Mouse (Mus musculus): ENCODE data around the gene 4930562C15Rik. TPM values are rescaled to one million over a fixed set of nuclear protein-coding genes. Genes with fewer than 3 reads are reported as not detected.

The 4930562C15Rik gene
- total RNA-seq, 1 experiment from 2014 or later, result not detected

DNA sequence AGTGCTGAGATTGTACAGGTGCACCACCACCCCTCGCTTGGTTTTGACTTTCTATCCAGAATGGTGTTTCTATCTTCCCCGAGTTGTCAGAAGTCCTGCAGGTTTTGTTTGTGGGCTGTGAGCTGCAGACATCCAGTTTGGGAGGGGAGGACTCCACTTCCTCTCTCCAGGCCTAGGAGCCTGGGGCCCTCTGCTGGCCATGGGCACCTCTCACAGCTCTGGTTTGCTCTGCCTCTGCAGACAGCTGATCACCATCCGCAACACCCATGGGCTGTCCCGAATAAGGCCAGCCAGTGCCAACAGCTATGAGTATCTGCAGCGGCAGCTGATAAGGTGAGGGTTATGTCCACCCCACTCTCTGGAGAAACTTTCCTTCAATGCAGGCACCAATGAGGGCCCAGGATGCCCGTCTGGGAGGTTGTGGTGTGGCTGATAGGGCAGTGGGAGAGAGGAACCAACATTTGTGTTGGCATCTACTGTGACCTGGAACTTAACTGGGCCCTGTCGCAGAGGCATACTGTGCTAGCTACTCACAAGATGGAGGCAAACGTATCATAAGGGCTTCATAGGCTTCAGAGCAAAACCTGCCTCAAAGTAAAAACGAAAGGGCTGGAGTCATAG lies 27.8 kb downstream of the 4930562C15Rik start:
- DNase-seq, result peak; percentile 70

- DNase-seq, result no peak
These were observed 28.5 kb downstream of the 4930562C15Rik start for GRCm38 (mm10) chr16:4863742-4864141.

DNA sequence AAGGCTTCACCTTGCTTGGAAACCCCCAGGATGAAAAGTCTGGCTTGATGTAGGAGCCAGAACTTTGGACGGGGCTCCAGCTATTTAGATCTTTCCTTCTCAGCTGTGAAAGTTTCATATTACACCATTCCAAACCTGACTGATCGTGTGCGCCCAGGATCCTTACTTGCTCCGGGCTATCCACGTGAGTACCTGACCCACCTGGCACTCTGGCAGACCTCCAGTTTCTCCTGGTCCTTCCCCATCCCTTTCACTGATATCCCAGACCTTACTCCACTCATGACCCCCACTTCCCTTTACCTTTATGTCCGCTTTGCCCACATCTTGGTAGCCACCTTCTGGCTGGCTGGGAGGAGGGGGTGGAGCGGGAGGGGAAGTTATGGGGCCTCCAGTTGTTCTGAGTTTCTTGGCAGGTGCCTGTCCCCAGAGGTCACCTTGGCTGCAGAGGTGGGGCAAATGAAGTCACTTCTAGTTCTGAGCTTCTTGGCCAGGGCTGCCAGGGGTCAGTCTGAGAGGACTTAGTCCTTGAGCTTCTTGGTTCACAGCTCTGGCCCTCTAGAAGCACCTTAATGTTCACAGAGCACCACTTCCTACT lies 31.0 kb downstream of the 4930562C15Rik start:
- DNase-seq, result no peak

- DNase-seq, result no peak
These were observed 35.3 kb downstream of the 4930562C15Rik start for GRCm38 (mm10) chr16:4870490-4870889.

- DNase-seq, result no peak
These were observed 36.7 kb downstream of the 4930562C15Rik start for GRCm38 (mm10) chr16:4871926-4872325.

DNA sequence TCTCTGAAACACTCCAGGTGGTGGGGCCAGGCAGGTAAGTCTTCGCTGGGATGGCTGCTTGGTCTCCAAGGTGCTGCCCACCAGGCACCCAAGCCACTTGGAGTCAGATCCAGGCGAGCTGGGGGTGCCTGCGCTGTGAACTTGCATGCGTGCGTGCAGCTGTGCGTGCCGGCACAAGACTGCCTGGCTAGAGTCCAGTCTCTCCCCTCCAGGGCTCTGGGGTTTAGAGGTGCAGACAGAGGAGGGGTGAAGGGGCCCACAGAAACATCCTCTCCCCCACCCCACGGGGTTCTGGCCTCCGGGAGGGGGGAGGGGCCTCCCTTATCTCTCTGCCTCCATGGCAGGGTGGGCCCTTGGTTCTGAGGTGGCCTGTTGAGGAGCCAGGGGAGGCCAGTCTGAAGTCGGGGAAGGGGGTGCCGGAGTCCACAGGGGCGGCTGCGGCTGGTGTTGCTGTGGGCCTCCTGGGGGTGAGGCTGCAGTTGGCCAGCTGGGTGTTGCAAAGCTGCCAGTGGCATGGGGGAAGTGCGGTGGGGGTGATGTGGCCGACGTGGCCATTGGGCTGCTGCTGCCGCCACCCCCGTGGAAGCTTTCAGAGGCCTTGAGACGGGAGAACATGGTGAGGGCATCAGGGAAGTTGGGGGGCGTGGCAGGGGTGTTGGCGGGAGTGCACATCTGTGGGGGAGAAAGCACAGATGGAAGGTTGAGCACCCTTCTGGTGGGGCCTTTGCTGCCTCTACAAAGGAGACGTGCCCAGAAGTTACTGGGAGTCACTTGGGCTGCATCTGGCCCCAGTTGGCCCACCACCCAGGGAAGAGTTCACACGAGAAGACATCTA lies 40.2 kb downstream of the 4930562C15Rik start:
- no peak for DNase-seq

GRCm38 (mm10) chr16:4876033-4876680 lies 40.9 kb downstream of the 4930562C15Rik start:
- DNase-seq, result peak; percentile 73

GRCm38 (mm10) chr16:4877195-4877594 lies 42.0 kb downstream of the 4930562C15Rik start:
- no peak for DNase-seq

DNA sequence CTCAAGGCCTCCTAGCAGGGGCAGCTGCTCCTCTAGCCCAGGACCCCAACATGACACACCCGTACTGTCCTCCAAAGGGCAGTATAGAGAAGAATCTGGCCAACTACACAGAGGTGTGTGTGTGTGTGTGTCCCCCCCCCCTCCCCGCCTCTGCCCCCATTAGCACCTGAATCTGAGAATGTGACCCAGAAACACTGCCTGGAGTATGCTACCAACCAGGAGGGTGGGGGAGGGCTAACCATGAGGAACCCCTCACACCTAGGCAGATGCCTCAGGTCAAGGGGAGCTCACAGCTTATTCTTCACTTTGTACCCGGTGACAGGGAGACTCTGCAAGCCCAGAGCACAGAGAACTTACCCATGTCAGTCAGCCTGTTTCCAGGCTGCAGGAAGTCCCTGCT lies 42.5 kb downstream of the 4930562C15Rik start:
- no peak for DNase-seq

DNA sequence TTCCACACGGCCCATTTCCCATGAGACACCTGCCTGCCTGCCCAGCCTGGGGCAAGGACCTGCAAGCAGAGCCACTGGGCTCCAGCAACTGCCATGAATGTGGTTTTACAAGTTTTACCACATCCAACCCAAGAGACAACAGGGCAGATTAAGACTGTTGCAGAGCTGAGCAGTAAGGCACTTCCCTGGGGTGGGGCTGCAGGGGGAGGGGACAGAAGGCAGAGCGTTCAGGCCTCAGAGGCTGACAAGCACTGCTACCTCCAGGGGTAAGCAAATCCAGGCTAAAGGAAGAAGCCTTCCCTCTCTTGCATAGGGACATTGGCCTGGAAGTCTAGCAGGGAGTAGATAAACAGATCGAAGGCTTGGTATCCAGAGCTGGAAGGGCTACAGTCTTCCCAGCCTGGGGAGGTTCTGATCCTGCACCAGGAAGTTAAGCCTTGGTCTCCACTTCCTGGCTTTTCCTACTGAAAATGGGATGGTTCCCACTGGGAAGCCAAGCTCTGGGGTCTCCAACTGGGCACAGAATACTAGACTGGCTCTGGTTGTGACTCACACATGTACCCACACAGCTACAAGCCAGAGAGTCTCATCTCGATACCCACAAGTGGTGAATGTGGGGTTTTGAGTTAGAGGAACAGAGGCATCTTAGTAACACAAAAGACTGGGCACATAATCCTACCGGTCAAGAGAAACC lies 43.1 kb downstream of the 4930562C15Rik start:
- no peak for DNase-seq

DNA sequence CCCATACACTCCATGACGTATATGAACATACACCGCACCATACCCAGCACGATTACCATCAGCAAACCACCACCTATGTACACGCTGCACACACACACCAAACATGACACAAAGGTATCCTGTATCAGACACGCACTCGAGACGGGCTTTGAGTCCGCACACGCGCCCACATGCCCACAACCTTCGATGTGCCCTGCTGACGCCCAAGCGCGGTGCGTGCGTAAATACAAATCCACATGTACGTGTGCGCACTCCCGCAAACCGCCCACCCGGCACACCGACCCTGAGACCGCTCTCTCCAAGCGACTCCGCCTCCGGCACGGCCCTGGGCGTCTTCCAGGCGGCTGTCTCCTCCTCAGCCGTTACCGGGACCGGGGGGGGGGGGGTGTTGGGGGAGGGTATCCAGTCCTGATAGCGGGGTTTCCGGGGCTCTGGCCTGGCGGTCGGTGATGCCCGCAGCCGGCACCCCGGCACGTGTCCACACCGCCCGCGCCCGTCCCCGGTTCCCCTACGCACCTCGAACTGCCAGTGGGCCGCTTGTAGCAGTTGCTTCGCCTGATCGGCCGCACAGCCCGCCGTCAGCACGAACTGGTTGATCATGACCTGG lies 44.0 kb downstream of the 4930562C15Rik start:
- peak; percentile 65 for DNase-seq

DNA sequence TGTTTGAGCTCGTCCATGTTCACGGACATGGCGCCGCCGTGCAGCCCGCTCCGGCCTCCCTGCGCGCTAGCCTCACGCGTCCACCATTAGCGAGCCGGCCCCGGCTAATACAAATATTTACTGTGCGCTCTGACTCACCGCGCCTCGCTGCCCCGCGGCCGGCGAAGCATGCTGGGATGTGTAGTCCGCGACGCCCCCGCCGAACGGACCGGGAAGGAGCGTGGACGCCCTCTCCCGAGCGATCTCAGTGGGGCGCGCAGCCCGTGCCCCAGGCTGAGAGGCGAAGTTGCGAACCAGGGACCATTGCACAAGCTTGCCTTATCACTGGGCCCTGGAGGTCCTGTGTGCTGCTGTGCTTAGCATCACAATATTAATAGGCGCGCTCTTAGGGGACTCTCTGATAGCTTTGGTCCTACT lies 44.5 kb downstream of the 4930562C15Rik start:
- DNase-seq, result peak; percentile 92

DNA sequence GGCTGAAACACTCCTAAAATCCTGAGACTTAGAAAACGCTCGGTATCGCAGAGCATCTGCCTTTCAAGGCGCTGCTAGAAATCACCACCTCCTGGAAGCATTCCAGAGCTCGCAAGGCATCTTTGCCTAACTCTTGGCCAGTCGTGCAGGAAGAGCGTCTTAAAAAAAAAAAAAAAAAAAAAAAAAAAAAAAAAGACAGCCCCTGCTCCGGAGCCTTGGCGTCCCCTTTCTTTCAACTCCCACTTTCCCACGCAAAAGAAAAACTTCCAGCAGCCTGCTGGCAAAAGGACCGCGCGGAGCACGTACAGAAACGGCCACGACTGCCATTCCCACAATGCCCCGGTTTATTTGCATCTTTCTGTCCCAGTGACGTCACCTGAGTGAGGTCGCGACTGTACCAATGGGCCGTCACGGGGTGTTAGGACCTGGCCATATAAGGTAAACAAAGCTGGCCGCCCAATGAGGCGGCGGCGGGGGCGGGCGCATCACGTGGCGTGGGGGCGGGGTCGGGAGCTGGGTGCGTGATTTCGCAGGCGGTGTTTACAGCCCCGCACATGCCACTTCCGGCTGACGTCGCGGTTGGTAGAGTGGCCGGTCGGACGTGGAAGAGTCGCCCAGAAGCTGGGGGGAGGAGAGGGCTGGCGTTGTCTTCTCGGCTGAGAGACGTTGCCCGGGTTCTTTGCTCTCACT lies 45.1 kb downstream of the 4930562C15Rik start, which contains the start of gene Ubald1:
Ubald1 (minus strand) TSS at position 180 of the 690 bp plus-strand sequence.
- DNase-seq, result peak; percentile 98

GRCm38 (mm10) chr16:4881400-4882351 lies 46.5 kb downstream of the 4930562C15Rik start:
- no peak for DNase-seq

DNA sequence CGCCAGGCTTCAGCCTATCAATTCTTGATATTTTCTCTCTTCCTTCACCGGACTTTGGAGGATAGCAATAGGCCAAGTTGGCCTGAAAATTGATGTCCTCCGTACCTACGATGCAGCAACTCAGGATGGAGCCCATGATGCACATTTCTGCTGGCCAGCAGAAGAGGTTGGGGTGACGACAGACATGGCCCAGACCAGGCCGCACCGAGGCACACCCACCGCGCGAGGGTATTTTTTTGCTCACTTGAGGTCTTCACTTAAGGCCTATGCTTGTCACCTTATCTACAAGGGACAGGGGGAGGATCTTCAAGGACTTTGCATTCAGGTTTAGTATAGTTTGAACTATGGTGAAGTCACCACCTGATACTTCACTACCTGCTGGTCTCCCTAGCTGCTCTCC lies 49.7 kb downstream of the 4930562C15Rik start:
- no peak for DNase-seq

DNA sequence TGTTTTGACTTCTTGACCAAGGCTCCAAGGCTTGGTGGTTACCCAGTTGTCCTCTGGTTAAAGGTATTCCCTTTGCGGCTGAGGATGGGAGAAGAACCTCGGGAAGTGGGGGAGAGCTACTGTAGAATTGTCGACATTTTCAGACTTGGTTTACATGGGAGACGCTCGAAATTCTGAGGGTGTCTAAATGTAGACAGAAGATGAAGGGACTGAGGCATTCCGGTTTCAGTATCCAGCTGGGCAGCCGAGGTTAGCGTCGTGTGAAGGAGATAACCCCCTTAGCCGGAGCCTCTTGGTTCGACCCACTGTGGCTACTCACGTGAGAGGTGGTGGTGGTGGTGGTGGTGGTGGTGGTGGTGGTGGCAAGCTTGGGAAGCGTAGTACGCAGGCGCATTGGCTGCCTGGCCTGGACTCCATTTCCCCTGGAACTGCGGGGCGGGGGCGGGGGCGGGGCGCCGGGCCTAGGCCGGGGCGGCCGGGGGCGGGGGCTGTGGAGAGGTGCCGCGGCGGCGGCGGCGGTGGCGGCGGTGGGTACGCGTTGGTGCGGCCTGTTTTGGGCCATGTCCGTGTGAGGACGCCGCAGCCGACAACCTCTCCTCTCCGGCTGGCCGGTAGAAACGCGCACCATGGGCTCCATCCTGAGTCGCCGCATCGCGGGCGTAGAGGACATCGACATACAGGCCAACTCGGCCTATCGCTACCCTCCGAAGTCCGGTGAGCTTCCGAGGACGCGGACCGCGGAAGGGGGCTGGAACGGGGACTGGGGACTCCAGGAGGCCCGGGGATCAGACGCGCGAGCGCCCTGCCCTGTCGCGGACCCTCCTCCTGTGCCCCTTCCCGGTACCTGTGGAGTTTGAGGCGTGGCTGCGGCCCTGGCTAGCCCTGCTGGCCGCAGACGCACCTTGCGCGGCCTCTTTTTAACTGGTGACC lies 50.8 kb downstream of the 4930562C15Rik start, which contains the start of gene Mgrn1:
Mgrn1 (plus strand) TSS at position 490 of the 930 bp plus-strand sequence.
- DNase-seq, result peak; percentile 92

GRCm38 (mm10) chr16:4886690-4887020 lies 51.4 kb downstream of the 4930562C15Rik start:
- DNase-seq, result no peak

DNA sequence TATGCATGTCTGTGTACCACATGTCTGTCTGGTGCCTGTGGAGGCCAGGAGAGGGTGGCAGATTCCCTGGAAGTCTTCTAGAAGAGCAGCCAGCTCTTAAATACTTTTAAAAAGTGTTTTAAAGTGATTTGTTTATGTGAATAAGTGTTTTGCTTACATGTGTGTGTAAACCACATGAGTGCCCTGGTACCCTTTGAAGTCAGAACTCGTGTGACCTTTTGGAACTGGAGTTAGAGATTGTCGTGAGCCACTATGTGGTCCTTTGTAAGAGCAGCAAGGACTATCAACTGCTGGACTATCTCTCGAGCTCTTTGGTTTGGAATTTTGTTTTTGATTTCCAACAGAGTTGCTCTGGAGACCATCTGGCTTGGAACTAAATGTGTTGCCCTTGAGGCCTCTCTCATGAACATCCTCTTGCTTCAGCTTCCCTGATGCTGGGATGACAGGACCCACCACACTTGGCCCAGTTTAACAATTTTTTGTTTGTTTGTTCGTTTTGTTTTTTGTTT lies 55.0 kb downstream of the 4930562C15Rik start:
- no peak for DNase-seq

Measured in adrenal gland, postnatal 25 days (tissue).